Mouse (Mus musculus): Measurements from ENCODE around the gene 1110002E22Rik. TPM values are rescaled to one million over a fixed set of nuclear protein-coding genes. Genes with fewer than 3 reads are reported as not detected.

Gene 1110002E22Rik
- polyA plus RNA-seq, 1 experiment from 2014 or later, result 12.1 TPM

DNA sequence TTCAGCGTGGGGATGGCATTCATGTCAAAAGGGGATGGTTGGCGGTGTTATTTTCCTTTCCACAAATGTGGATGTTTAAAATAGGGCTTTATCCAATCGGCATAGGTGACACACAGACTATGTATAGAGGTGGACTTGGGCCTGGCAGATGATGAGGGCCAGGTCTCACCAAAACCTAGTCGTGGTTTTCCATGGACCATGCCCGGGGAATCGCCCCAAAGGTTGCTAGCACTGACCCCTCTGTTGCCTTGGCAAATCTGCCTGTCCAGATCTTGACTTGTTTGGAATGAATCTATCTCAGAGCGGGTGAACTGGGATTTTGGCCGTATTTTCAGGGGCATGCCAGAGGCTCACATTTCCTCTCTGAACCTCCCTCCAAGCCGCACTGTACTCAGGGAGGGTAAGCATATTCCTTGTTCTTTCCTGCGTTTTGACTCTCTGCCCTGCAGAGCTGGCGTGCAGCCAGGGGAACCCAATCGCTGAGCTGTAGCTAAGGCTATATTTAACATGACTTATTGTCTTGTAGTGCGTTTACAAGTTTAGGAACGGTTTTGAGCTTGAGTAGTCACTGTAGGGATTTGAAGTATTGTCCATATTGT, 1.0 kb upstream of the 1110002E22Rik start:
- no peak overlapping the region for H3K9ac ChIP-seq
- H3K4me1 ChIP-seq (replicated peaks), result peaks cover 55% of the 10 kb centered on the region
- no peaks in the 10 kb centered on the region for H3K36me3 ChIP-seq
- H3K4me3 ChIP-seq, result no peak overlapping the region
- 41% methylated on average over 14 of the region's 14 CpGs for WGBS
- 0 out of 2 replicates have a peak overlapping the region, but pooled peaks have one; percentile 21 for H3K4me2 ChIP-seq
- no peaks in the 10 kb centered on the region for H3K27me3 ChIP-seq (replicated peaks)
- H3K9me3 ChIP-seq (replicated peaks), result no peaks in the 10 kb centered on the region
- H3K27ac ChIP-seq (ENCODE audit: poor library complexity, severe bottlenecking), result peak overlapping the region; percentile 93
- no peak for ATAC-seq (ENCODE audit: insufficient number of reproducible peaks, low FRiP score)

DNA sequence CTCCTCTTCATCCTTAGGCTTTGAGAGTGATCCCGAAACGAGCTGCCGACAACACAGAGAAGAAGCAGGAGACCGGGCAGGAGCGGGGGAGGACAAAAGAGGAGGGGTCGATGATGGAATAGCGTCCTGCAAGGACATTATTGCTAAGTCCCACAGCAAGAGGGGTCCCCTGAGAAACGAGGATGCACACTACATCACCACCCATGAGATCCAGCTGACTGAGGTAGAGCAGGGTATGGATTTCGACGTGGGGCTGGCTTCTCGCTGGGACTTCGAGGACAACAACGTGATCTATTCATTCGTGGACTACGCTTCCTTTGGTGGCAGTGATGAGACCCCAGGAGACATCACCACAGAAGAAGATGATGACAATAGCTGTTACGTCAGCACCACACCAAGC, 1.1 kb downstream of the 1110002E22Rik start:
- H3K9ac ChIP-seq, result peak overlapping the region; percentile 73
- H3K27me3 ChIP-seq (replicated peaks), result no peaks in the 10 kb centered on the region
- H3K9me3 ChIP-seq (replicated peaks), result no peaks in the 10 kb centered on the region
- H3K36me3 ChIP-seq, result no peaks in the 10 kb centered on the region
- H3K4me1 ChIP-seq (replicated peaks), result peaks cover 56% of the 10 kb centered on the region
- peak overlapping the region; percentile 93 for H3K27ac ChIP-seq (ENCODE audit: poor library complexity, severe bottlenecking)
- H3K4me2 ChIP-seq, result peak overlapping the region; percentile 68
- 79% methylated on average over 16 of the region's 16 CpGs for WGBS
- no peak for ATAC-seq (ENCODE audit: insufficient number of reproducible peaks, low FRiP score)
- H3K4me3 ChIP-seq, result peak overlapping the region; percentile 44

DNA sequence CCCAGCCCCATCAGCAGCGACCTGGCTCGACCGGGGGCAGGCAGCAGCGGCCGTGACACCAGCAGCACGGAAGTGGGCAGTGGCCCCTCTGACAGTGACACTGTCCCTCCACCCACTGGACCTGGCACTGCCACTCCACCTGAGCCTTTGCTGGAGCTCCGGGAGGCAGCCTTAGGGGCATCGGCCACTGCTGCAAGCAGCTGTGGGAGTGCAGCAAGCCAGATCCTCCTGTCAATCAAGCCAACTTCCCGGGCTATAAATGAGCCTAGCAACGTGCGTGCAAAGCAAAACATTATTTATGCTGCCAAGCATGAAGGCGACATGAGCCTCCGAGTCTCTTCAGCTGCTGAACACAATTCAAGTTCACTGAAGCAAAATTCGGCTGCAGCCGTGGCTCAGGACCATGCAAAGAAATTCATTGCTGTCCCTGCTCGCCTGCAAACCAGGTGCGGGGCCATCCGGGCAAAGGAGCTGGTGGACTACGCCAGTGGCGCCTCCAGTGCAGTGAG, 1.6 kb downstream of the 1110002E22Rik start:
- H3K9me3 ChIP-seq (replicated peaks), result no peaks in the 10 kb centered on the region
- H3K27me3 ChIP-seq (replicated peaks), result no peaks in the 10 kb centered on the region
- H3K27ac ChIP-seq (ENCODE audit: poor library complexity, severe bottlenecking), result no peak overlapping the region
- H3K36me3 ChIP-seq, result no peaks in the 10 kb centered on the region
- H3K9ac ChIP-seq, result peak overlapping the region; percentile 73
- no peak for ATAC-seq (ENCODE audit: insufficient number of reproducible peaks, low FRiP score)
- H3K4me2 ChIP-seq, result peak overlapping the region; percentile 68
- peak overlapping the region; percentile 44 for H3K4me3 ChIP-seq
- WGBS, result 75% methylated on average over 20 of the region's 20 CpGs
- peaks cover 56% of the 10 kb centered on the region for H3K4me1 ChIP-seq (replicated peaks)

DNA sequence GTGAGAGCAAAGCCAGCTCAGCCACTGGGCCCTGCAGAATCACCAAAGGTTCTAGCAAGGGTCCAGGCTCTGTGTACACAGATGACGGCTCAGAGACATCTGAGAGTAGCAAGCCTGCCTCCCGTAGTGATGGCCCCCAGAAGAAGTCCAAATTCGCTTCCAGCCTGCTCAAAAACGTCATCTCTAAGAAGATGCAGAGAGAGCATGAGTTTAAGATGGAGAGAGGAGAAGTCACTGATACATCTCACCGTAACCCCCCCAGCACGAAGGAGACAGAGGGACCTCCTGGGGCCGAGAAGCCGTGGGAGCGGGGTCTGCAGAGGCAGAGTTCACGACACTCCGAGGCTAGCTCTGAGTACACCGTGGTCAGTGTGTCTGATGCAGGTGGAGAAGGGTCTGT, 2.4 kb downstream of the 1110002E22Rik start, which contains the start of gene Gm5105:
Gm5105 (minus strand) TSS at position 101 of the 400 bp plus-strand sequence.
- ATAC-seq (ENCODE audit: insufficient number of reproducible peaks, low FRiP score), result no peak
- Histone ChIP-seq H3K36me3 (no peaks in the 10 kb centered on the region), H3K9me3 (replicated peaks) (no peaks in the 10 kb centered on the region), H3K27me3 (replicated peaks) (no peaks in the 10 kb centered on the region), H3K4me1 (replicated peaks) (peaks cover 58% of the 10 kb centered on the region), H3K4me2 (peak within 1 kb of the TSS; percentile 68), H3K27ac (ENCODE audit: poor library complexity, severe bottlenecking) (no peak within 1 kb of the TSS), H3K9ac (peak within 1 kb of the TSS; percentile 73), H3K4me3 (peak within 1 kb of the TSS; percentile 44)
- WGBS, result 91% methylated on average over 12 of the region's 12 CpGs

GRCm38 (mm10) chr3:138068103-138068502, 3.3 kb downstream of the 1110002E22Rik start:
- H3K9ac ChIP-seq, result peak overlapping the region; percentile 66
- peak overlapping the region; percentile 76; the same call in 1 of the 2 replicates for H3K27ac ChIP-seq (ENCODE audit: poor library complexity, severe bottlenecking)
- H3K4me1 ChIP-seq (replicated peaks), result peaks cover 66% of the 10 kb centered on the region

DNA sequence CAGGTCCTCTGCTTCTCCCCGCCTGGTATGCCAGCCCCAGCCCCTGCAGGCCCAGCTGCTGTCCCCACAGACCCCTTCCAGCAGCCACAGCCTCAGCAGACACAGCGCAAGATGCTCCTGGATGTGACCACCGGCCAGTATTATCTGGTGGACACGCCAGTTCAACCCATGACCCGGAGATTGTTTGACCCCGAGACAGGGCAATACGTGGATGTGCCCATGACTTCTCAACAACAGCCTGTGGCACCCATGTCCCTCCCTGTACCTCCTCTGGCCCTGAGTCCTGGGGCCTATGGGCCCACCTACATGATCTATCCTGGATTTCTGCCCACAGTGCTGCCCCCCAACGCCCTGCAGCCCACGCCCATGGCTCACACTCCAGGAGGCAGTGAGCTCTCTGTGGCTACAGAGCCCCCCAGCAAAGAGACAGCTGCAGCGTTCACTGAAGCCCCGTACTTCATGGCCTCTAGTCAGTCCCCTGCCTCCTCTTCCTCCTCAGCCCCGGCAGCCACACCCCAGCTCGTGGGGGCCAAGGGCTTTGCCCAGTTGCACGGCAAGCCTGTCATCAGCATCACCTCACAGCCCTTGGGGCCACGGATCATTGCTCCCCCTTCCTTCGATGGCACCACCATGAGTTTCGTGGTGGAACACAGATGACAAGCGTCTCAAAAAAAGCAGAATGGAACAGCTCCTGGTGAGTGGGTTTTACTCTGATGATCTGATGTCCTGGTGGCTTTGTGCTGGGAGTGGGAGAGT, 5.1 kb downstream of the 1110002E22Rik start:
- H3K4me3 ChIP-seq, result peak overlapping the region; percentile 44
- no peaks in the 10 kb centered on the region for H3K27me3 ChIP-seq (replicated peaks)
- H3K27ac ChIP-seq (ENCODE audit: poor library complexity, severe bottlenecking), result peak overlapping the region; percentile 76
- peaks cover 64% of the 10 kb centered on the region for H3K4me1 ChIP-seq (replicated peaks)
- H3K4me2 ChIP-seq, result peak overlapping the region; percentile 68
- peak overlapping the region; percentile 66 for H3K9ac ChIP-seq
- no peaks in the 10 kb centered on the region for H3K9me3 ChIP-seq (replicated peaks)
- WGBS, result 58% methylated on average over 18 of the region's 18 CpGs
- H3K36me3 ChIP-seq, result no peaks in the 10 kb centered on the region
- no peak for ATAC-seq (ENCODE audit: insufficient number of reproducible peaks, low FRiP score)

More at GRCm38 (mm10) chr3:138068103-138068502, 3.3 kb downstream of the 1110002E22Rik start:
- H3K36me3 ChIP-seq, result no peaks in the 10 kb centered on the region
- no peaks in the 10 kb centered on the region for H3K27me3 ChIP-seq (replicated peaks)
- no peak for ATAC-seq (ENCODE audit: insufficient number of reproducible peaks, low FRiP score)
- H3K4me3 ChIP-seq, result peak overlapping the region; percentile 44
- H3K9me3 ChIP-seq (replicated peaks), result no peaks in the 10 kb centered on the region
- H3K4me2 ChIP-seq, result peak overlapping the region; percentile 68
- WGBS, result 87% methylated on average over 12 of the region's 12 CpGs

DNA sequence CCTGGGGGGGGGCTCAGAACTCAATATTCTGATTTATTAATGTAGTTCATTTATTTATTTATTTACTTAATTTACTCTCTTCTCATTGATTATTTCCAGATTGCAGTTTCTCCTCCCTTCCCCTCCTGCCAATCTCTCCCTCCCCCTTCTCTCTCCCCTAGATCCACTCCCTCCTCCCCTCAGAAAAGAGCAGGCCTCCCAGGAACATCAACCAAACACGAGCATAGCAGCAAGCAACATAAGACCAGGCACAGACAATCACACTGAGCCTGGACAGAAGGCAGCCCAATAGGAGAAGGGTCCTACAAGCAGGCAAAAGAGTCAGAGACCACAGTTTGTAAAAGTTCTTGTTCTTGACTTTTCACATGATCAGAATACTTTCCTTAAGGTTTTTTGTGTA, 6.2 kb downstream of the 1110002E22Rik start:
- Histone ChIP-seq H3K4me1 (replicated peaks) (peaks cover 59% of the 10 kb centered on the region), H3K36me3 (no peaks in the 10 kb centered on the region), H3K9me3 (replicated peaks) (no peaks in the 10 kb centered on the region), H3K27ac (ENCODE audit: poor library complexity, severe bottlenecking) (0 out of 2 replicates have a peak overlapping the region, but pooled peaks have one; percentile 14), H3K4me3 (peak overlapping the region; percentile 36), H3K9ac (no peak overlapping the region; the same call in 1 of the 2 replicates), H3K4me2 (peak overlapping the region; percentile 66), H3K27me3 (replicated peaks) (no peaks in the 10 kb centered on the region)
- 13% methylated on average over 1 of the region's 1 CpGs for WGBS
- ATAC-seq (ENCODE audit: insufficient number of reproducible peaks, low FRiP score), result no peak

GRCm38 (mm10) chr3:138071476-138072073, 6.7 kb downstream of the 1110002E22Rik start:
- no peak for ATAC-seq (ENCODE audit: insufficient number of reproducible peaks, low FRiP score)
- Histone ChIP-seq H3K9me3 (replicated peaks) (no peaks in the 10 kb centered on the region), H3K9ac (peak overlapping the region; percentile 57), H3K27me3 (replicated peaks) (no peaks in the 10 kb centered on the region), H3K4me1 (replicated peaks) (peaks cover 54% of the 10 kb centered on the region), H3K4me2 (peak overlapping the region; percentile 66), H3K36me3 (no peaks in the 10 kb centered on the region), H3K4me3 (peak overlapping the region; percentile 36), H3K27ac (ENCODE audit: poor library complexity, severe bottlenecking) (peak overlapping the region; percentile 14; the same call in 1 of the 2 replicates)
- WGBS, result 64% methylated on average over 10 of the region's 10 CpGs

DNA sequence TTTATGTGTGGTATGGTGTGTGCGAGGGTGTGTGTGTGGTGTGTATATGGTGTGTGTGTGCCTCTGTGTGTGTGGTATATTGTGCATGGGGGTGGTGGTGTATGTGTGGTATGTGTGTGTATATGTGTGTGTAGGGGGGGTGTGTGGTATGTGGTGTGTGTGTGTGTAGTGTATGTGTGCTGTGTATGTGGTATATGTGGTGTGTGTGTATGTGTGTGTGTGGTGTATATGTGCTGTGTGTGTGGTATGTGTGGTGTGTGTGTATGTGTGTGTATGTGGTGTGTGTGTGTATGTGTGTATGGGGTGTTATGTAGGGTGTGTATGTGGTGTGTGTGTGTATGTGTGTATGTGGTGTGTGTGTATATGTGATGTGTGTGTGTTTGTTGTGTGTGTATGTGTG, 9.4 kb downstream of the 1110002E22Rik start:
- no peak; the same call in 1 of the 2 replicates for ATAC-seq (ENCODE audit: insufficient number of reproducible peaks, low FRiP score)
- H3K27me3 ChIP-seq (replicated peaks), result no peaks in the 10 kb centered on the region
- no peak overlapping the region for H3K4me3 ChIP-seq
- H3K4me1 ChIP-seq (replicated peaks), result peaks cover 43% of the 10 kb centered on the region
- H3K4me2 ChIP-seq, result no peak overlapping the region
- peak overlapping the region; percentile 40 for H3K9ac ChIP-seq
- H3K27ac ChIP-seq (ENCODE audit: poor library complexity, severe bottlenecking), result no peak overlapping the region
- 87% methylated on average over 1 of the region's 1 CpGs for WGBS
- peaks cover 6% of the 10 kb centered on the region for H3K36me3 ChIP-seq
- H3K9me3 ChIP-seq (replicated peaks), result no peaks in the 10 kb centered on the region

DNA sequence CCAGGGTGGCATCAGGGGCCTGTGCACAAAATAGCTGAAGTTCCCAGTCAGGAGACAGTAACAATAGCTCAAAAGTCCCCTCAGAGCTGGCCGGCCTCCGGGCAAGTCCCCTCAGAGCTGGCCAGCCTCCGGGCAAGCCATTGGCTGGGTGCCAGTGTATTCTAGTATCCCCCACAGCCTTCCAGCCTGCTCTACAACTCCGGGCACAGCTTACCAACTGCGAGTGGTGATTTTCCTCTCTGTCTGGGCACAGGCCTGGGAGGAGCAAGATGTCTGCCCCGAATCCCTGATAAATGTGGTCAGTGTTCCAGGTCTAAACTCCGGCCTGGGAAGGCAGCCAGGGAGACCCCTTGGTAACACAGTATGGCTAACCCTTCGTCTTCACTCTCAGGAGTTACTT, 10.4 kb downstream of the 1110002E22Rik start:
- no peak overlapping the region for H3K9ac ChIP-seq
- H3K27ac ChIP-seq (ENCODE audit: poor library complexity, severe bottlenecking), result 0 out of 2 replicates have a peak overlapping the region, but pooled peaks have one; percentile 1
- H3K36me3 ChIP-seq, result peaks cover 10% of the 10 kb centered on the region
- no peaks in the 10 kb centered on the region for H3K27me3 ChIP-seq (replicated peaks)
- H3K4me1 ChIP-seq (replicated peaks), result peaks cover 33% of the 10 kb centered on the region
- H3K9me3 ChIP-seq (replicated peaks), result no peaks in the 10 kb centered on the region
- ATAC-seq (ENCODE audit: insufficient number of reproducible peaks, low FRiP score), result no peak; the same call in 1 of the 2 replicates
- peak overlapping the region; percentile 17 for H3K4me2 ChIP-seq
- no peak overlapping the region for H3K4me3 ChIP-seq
- 46% methylated on average over 8 of the region's 8 CpGs for WGBS

Data from heart, embryonic 12.5 days (tissue).